Mouse (Mus musculus) c-Kit-positive CD71-positive TER-119-positive erythroid progenitor cells, embryonic 14.5 days (primary cell): ENCODE data around the gene Serpina1b.
"Not testable (repeated sequence)": the region's sequence is repeated elsewhere in the genome, so short reads cannot be mapped to it uniquely, and the experiment has no call there.

ENCODE experiments used
- DNase-seq: peaks from one replicate; pipeline ENCODE4 v3.0.0-alpha.2; 2013; ENCODE audit warnings: low spot score

Serpina1b gene

GRCm38 (mm10) chr12:103700144-103700750 lies 129.9 kb downstream of the Serpina1b start:
- no peak for DNase-seq

DNA sequence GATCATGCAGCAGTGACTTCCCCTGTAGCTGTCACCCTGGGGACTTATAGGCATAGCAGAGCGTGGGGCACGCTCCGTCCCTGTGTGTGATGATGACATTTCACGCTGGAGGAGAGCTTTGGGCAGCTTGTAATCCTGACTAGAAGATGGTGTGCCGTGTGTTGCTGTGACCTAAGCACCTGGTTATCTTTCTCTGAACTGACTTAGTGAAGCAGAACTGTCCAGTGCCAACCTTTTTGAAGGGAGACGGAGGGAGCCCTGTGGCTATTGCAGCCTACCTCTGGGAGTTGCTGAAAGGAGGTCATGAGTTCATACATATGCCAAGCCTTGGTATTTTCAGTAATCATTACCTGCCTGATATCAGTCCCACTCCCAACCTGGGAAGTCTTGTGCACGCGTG lies 134.7 kb downstream of the Serpina1b start, which contains the start of gene Serpina1f:
Gene Serpina1f (minus strand): TSS at position 101 of the 400 bp plus-strand sequence.
- DNase-seq = no peak

DNA sequence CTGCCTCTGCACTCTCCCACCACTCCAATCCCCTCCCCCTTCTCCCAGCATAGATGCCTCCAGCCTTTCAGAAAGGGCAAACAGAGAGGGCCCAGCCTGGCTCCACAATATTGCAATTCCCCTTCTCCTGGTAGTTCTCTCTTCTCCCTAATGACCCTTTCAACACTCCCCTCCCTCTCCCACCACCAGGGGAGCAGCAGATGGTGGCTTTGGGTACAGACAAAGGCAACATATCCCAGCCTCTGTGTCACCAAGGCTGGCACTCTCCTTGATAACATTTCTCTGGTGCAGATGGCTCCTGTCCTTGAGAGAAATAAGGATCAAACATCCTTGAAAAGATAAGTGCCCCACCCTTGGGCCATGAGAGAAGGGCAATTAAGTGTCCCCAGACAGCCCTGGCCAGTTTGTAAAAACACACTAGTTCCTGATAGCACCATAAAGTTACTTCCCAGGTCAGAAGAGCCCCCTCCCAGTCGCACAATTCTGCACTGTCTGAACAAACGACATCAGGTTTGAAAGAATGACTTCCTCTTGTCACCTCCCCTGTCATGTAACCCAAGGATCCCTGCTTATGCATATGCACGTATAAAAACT lies 141.9 kb downstream of the Serpina1b start:
- no peak for DNase-seq

DNA sequence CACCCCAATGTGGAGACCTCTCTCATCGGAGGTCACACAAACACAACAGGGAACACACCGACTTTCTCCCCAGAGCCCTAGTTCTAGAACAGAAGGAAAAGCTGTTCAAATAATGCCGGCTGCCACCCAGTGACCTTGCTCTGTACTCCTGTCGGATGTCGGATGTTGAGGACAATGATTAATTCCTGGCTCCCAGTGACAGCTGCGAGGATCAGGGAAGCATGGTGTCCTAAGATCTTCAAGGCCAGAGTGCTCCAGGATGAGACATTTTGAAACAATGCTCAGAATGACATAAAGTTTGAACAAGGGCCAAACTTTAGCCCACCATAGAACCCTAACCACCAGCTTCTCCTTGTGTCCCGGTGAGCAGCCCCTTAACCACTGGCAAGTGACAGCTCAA lies 143.2 kb downstream of the Serpina1b start:
- no peak for DNase-seq

DNA sequence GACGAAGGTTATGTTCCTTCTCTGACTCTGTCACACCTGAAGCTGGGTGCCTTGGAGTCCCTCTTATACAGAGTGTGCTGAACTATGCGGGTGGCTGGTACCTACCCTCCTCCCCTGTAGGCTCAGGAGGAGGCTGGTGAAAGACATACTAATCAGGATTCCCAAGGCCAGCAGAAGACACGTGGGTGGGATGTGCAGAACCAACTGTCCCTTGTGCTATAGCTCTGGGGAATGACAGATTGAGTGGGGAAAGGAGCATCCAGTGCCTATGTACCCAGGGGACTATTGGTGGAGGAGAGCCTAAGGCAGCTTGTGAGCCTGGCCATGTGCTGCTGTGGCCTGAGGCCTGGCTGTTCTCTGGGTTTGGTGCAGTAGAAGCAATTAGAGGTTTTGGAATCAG lies 144.1 kb downstream of the Serpina1b start:
- DNase-seq = no peak

DNA sequence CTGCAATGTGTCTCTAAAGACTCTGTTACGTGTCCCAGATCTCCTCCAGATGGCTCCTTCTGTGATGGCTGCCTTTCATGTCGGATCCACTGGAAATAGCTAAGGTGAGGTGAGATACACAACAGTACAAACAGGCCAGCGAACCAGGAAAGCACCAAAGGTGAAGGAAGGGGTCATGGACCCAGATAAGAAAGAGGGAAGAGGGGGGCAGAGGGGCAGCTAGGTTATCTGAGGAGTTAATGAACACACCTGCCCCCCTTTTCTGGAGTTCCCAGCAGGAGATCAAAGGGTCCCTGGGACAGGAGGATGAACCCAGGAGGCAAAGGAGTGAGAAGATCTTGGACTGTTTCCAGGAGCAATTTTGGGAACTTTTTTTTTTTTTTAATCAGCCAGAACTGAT lies 144.8 kb downstream of the Serpina1b start:
- DNase-seq = no peak

DNA sequence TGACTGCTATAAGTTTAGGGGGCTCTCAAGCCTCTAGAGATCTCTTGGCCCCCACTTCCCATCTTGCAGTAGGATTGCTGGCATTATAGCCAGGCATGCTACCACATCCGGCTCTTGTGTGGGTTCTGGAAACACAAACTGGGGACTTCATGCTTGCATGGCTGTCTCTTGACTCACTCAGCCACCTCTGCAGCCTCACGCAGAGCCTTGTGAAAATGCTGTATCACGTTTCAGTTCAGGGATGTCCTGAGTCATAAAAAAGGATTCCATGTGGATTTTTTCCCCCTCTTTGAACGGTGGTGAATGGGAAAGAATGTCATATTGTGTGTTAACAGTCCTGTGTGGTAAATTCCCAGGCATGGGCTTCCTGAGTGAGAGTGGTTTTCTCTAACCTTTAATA lies 146.4 kb downstream of the Serpina1b start:
- no peak for DNase-seq

- DNase-seq = no peak
Observed at GRCm38 (mm10) chr12:103681739-103682138, 148.4 kb downstream of the Serpina1b start.

- DNase-seq = no peak
Observed at GRCm38 (mm10) chr12:103681169-103681568, 149.0 kb downstream of the Serpina1b start.

- not testable (repeated sequence) for DNase-seq
Observed at GRCm38 (mm10) chr12:103679853-103680252, 150.3 kb downstream of the Serpina1b start.
